23 mouse cellular contexts compared by ENCODE assay signal in the genomic region with DNA sequence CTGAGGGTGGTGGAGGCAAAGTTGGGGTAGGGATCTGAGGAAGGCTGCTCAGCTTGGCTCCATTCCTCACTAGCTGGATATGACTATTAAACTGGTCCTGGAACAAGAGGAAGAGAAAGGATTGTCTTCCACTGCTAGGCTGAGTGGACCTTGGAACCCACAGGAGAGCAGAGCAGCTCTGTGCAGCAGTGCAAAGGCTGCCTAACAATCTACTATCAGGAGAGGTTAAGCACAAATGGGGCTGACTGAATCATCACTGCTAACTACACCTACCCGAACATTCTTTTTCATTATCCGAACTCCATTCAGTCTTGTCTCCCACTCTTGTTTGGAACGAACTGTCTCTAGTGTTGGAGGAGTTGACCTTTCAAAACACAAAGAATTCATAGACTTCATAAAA.
"Had no signal": no experiment of that assay in that cellular context is flagged by ENCODE, and none has a peak within 500 bp of the region (broad histone marks: within the 10 kb centered on the region; RNA-seq: fewer than 3 reads in every experiment).

No protein-coding gene starts in this region.

- H3K4me1 ChIP-seq: heart, embryonic 13.5 days; heart, embryonic 15.5 days; hindbrain, embryonic 13.5 days; hindbrain, embryonic 15.5 days; limb, embryonic 13.5 days; limb, embryonic 15.5 days had no signal

- H3K27me3 ChIP-seq: heart, embryonic 13.5 days; heart, embryonic 15.5 days; hindbrain, embryonic 13.5 days; hindbrain, embryonic 15.5 days; limb, embryonic 13.5 days; limb, embryonic 15.5 days had no signal

- H3K4me2 ChIP-seq: heart, embryonic 11.5 days; heart, embryonic 13.5 days; heart, embryonic 15.5 days; hindbrain, embryonic 13.5 days; hindbrain, embryonic 15.5 days; limb, embryonic 13.5 days; limb, embryonic 15.5 days had no signal

- H3K9ac ChIP-seq: heart, embryonic 13.5 days; heart, embryonic 15.5 days; hindbrain, embryonic 13.5 days; hindbrain, embryonic 15.5 days; limb, embryonic 13.5 days; limb, embryonic 15.5 days had no signal

- ATAC-seq: forebrain, embryonic 16.5 days; hindbrain, postnatal 0 days had no signal

- DNase-seq: gastrocnemius, adult 2 months; gastrocnemius, postnatal 10 days; gastrocnemius, postnatal 25 days; heart, postnatal 14 days; heart, postnatal 36 days; kidney, adult 18-20 months; kidney, adult 8-10 months; kidney, postnatal 10 days; kidney, postnatal 25 days; kidney, postnatal 4 days; left cerebral cortex, postnatal 4 days had no signal

- H3K9me3 ChIP-seq: heart, embryonic 13.5 days; heart, embryonic 15.5 days; hindbrain, embryonic 13.5 days; hindbrain, embryonic 15.5 days; limb, embryonic 13.5 days; limb, embryonic 15.5 days had no signal

- H3K27ac ChIP-seq: gastrocnemius, adult 2 months; heart, adult 2 months; heart, embryonic 13.5 days; heart, embryonic 15.5 days; hindbrain, embryonic 13.5 days; hindbrain, embryonic 15.5 days; hindbrain, postnatal 0 days; layer of hippocampus, adult 2 months; left cerebral cortex, adult 2 months; limb, embryonic 13.5 days; limb, embryonic 15.5 days had no signal

- H3K4me3 ChIP-seq: gastrocnemius, adult 2 months; heart, adult 2 months; heart, embryonic 13.5 days; heart, embryonic 15.5 days; hindbrain, embryonic 13.5 days; hindbrain, embryonic 15.5 days; layer of hippocampus, adult 2 months; left cerebral cortex, adult 2 months; limb, embryonic 13.5 days; limb, embryonic 15.5 days had no signal
